Mouse (Mus musculus) kidney, adult 2 months (tissue): ENCODE data around the gene Dcun1d1. TPM values are rescaled to one million over a fixed set of nuclear protein-coding genes. Genes with fewer than 3 reads are reported as not detected.

ENCODE experiments used
- DNase-seq: peaks from one replicate; pipeline ENCODE4 v3.0.0; 2021
- H3K27ac ChIP-seq: fragments of 200-500 bp; 2 replicates; pipeline ENCODE4 v1.5.1; 2012; ENCODE audit warnings: low read depth, low read length, control low read depth, inconsistent platforms; ENCODE audit not compliant: insufficient read depth
- H3K27me3 ChIP-seq: fragments of 200-500 bp; replicated peaks from 2 replicates; pipeline ENCODE4 v1.6.1; 2012; ENCODE audit warnings: mild to moderate bottlenecking, moderate library complexity, low read length, inconsistent platforms; ENCODE audit not compliant: control insufficient read depth, insufficient read depth
- H3K36me3 ChIP-seq: fragments of 200-500 bp; 2 replicates; pipeline ENCODE4 v1.6.1; 2012; ENCODE audit warnings: mild to moderate bottlenecking, moderate library complexity, low read length, inconsistent platforms; ENCODE audit not compliant: control insufficient read depth, insufficient read depth
- H3K4me1 ChIP-seq: fragments of 200-500 bp; 2 replicates; pipeline ENCODE4 v1.6.1; 2011; ENCODE audit warnings: low read length; ENCODE audit not compliant: control insufficient read depth, insufficient read depth
- H3K4me3 ChIP-seq: fragments of 200-500 bp; 2 replicates; pipeline ENCODE4 v1.5.1; 2011; ENCODE audit warnings: mild to moderate bottlenecking, low read depth, low read length, control low read depth; ENCODE audit not compliant: insufficient read depth
- CTCF ChIP-seq: fragments of 200-500 bp; conservative IDR thresholded peaks from 2 replicates; pipeline ENCODE4 v1.5.1; 2011; ENCODE audit warnings: low read depth, mild to moderate bottlenecking, control low read depth, low read length, moderate library complexity, mixed read lengths; ENCODE audit not compliant: insufficient read depth, insufficient read length
- POLR2A ChIP-seq: fragments of 200-500 bp; IDR thresholded peaks from one replicate; pipeline ENCODE4 v1.6.1; 2011; ENCODE audit warnings: low read depth, low read length, control low read depth
- WGBS: fragments of 180-500 bp; shearing (Covaris S2); methylation state at CpG from one replicate; pipeline ENCODE4 v1.1.7; 2018; 5-methylcytosine and 5-hydroxymethylcytosine counted together
- polyA plus RNA-seq: library from polyadenylated mRNA; depleted of rRNA; stranded (reverse); fragments of >200 nt; gene quantifications from 2 replicates; pipeline ENCODE4 v1.2.3, GENCODE M21; 2012; rRNA removed

The Dcun1d1 gene
- polyA plus RNA-seq: 8.2 and 11.9 TPM in 2 replicates

DNA sequence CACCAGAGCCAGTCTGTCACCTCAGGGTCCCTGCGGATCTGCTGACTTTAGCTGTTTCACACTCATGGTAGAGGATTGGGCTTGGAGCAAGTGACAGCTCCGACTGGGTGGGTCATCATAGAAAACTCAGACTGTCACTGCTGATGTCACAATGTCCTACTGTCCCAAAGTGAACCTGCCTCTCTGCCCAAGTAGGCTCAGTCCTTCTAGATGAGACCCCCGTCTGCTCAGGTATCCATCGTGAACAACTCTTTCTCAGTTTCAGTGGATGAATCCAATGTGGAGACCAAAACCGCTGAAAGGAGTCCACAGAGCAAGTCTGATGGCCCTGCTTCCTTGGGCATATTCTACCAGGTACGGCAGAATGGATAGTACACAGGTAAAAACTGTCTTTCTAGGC is at the start of gene Dcun1d1:
Gene Dcun1d1 (minus strand): TSS at position 101 of the 400 bp plus-strand sequence.
- Histone ChIP-seq H3K27ac (no peak within 1 kb of the TSS), H3K4me1 (no peaks in the 10 kb centered on the region), H3K4me3 (no peak within 1 kb of the TSS), H3K36me3 (no peaks in the 10 kb centered on the region), H3K27me3 (no peaks in the 10 kb centered on the region)
- DNase-seq: no peak
- WGBS: 96% methylated on average over 6 of the region's 6 CpGs
- TF ChIP-seq POLR2A (no peak), CTCF (no peak)

DNA sequence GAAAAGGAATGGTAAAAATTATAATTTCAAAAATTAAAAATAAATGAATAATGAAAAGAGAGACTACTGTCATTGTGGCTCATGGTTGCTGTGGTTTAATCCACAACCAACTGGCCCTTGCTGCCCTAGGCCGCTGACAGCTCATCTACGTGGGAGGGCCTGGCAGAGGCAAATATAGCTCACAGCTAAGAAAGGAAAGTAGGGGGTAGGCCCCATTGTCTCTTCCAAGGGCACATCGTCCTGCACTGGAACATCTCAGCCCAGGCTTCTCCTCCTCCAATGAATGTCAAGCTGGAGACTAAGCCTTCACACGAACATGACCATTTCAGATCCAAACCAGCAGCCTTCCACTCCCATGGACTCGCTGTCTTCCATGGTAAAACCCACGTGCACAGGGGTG is 49.0 kb upstream of the Dcun1d1 start:
- Histone ChIP-seq H3K4me3 (no peak overlapping the region), H3K36me3 (peaks cover 9% of the 10 kb centered on the region), H3K4me1 (no peaks in the 10 kb centered on the region), H3K27me3 (no peaks in the 10 kb centered on the region), H3K27ac (no peak overlapping the region)
- 88% methylated on average over 6 of the region's 6 CpGs for WGBS
- DNase-seq: no peak
- TF ChIP-seq POLR2A: no peak

DNA sequence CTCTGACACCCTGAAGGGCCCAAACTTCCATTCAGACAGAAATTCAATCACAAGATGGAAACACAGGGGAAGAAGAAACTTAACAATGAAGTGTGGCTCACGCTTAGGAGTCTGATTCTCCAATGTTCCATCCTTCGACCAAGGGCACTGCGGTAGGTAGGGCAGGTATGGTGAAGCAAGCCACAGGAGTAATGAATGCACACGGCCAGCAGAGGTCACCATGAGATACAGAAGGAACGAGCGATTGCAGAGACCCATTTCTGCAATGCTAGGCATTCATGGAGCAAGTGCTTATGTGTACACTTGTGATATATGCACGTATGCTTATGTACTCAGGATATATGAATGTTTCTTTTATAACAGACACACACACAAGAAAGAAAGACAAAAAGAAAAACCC is 36.3 kb upstream of the Dcun1d1 start:
- WGBS: 58% methylated on average over 7 of the region's 7 CpGs
- peak; percentile 54 for DNase-seq
- Histone ChIP-seq H3K27me3 (no peaks in the 10 kb centered on the region), H3K4me3 (no peak overlapping the region), H3K27ac (no peak overlapping the region), H3K36me3 (peaks cover 2% of the 10 kb centered on the region; the same call in 1 of the 2 replicates), H3K4me1 (no peaks in the 10 kb centered on the region; the same call in 1 of the 2 replicates)
- TF ChIP-seq CTCF (peak; percentile 75), POLR2A (no peak)

DNA sequence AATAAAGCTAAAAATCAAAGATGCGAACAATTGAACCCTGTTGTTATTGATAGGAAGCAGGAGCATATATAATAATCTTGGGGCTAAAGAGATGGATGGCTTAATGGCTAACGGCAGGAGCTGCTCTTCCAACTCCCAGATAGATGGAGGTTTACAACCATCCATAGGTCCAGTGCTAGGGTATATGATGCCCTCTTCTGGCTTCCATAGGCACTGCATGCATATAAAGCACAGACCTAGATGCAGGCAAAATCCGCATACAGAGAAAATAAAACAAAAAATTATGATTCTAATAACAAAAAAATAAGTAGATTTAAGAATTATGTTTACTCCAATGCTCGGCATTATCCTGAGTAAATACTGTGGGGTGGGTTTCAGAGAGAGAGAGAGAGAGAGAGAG is 35.7 kb upstream of the Dcun1d1 start:
- TF ChIP-seq POLR2A: no peak
- TF ChIP-seq CTCF: peak; percentile 35
- Histone ChIP-seq H3K36me3 (peaks cover 3% of the 10 kb centered on the region; the same call in 1 of the 2 replicates), H3K4me3 (no peak overlapping the region), H3K27me3 (no peaks in the 10 kb centered on the region), H3K27ac (no peak overlapping the region), H3K4me1 (no peaks in the 10 kb centered on the region; the same call in 1 of the 2 replicates)
- peak; percentile 28 for DNase-seq
- WGBS: 82% methylated on average over 4 of the region's 4 CpGs

DNA sequence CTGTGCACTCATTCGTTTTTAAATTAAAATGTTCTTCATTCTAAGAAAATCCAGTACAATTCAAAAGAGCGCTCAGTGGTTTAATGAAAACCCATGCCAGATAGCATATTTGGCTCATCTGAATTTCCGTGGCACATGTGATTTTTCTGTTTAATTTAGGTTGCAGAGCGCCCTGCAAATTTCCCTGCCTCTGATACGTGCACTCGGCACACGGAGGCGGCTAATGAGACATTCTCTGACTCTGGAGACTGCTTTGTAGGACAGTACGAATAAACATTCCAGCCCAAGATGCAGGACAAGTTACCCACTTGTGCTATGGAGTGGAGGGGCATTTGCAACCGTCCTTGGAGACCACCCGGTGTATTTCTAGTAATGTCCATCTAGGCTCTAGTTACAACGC is 33.9 kb upstream of the Dcun1d1 start:
- peak overlapping the region; percentile 79; the same call in 1 of the 2 replicates for H3K27ac ChIP-seq
- no peaks in the 10 kb centered on the region; the same call in 1 of the 2 replicates for H3K4me1 ChIP-seq
- H3K4me3 ChIP-seq: no peak overlapping the region
- no peak for DNase-seq
- 83% methylated on average over 12 of the region's 12 CpGs for WGBS
- no peaks in the 10 kb centered on the region for H3K27me3 ChIP-seq
- TF ChIP-seq CTCF (no peak), POLR2A (no peak)
- peaks cover 1% of the 10 kb centered on the region for H3K36me3 ChIP-seq

DNA sequence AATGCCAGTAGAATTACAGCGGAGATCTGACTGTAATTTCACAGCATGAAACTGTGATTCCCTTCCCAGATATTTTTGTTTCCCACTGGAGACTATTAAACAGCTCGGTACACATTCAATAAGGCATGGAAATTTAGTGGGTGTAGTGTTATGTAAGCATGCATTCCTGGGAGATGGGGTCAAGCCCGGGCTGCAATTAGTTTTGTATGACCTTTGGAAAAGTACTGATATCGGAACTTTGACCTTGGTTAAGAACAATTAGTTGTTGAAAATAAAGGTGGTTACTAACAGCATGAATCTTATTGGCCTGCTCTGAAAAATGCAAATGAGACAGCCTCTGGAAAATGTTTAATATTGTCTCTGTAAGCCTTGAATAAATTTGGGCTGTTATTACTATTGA is 33.2 kb upstream of the Dcun1d1 start:
- no peaks in the 10 kb centered on the region for H3K27me3 ChIP-seq
- H3K4me1 ChIP-seq: no peaks in the 10 kb centered on the region; the same call in 1 of the 2 replicates
- H3K36me3 ChIP-seq: peaks cover 3% of the 10 kb centered on the region
- no peak overlapping the region for H3K4me3 ChIP-seq
- no peak overlapping the region for H3K27ac ChIP-seq
- TF ChIP-seq CTCF (no peak), POLR2A (no peak)
- peak; percentile 75 for DNase-seq
- 40% methylated on average over 4 of the region's 4 CpGs for WGBS

DNA sequence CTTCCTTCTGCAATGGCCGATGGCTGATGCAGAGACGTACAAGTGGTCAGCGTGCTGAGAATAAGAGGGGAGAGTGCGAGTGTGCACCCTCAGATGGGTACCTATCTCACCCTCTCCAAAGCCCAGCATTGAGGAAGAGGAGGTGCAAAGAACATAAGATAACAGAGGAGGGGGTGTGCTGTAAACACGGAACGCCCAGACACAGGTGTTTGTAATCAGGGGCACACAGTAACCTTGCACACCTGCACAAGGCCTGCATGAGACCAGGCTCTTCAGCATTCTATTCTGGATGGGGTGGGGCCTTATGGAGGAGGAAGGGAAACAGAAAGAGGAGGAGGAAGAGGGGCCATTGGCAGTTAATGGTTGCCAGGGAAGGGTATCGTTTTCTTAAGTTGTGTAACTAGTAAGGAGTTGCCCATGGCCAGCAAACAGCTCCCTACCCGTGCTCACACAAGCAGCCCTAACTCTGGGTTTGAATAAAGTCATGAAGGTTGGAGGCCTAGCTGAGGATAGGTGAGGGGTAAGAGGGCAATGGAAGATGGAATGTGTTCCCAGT is 30.2 kb upstream of the Dcun1d1 start:
- DNase-seq: no peak
- WGBS: 85% methylated on average over 8 of the region's 8 CpGs
- Histone ChIP-seq H3K4me1 (peaks cover 3% of the 10 kb centered on the region; the same call in 1 of the 2 replicates), H3K27ac (no peak overlapping the region), H3K36me3 (peaks cover 9% of the 10 kb centered on the region), H3K4me3 (no peak overlapping the region), H3K27me3 (no peaks in the 10 kb centered on the region)
- TF ChIP-seq CTCF: no peak
- TF ChIP-seq POLR2A: no peak
